Mouse (Mus musculus): ENCODE results near the gene Rp9. TPM values are rescaled to one million over a fixed set of nuclear protein-coding genes. Genes with fewer than 3 reads are reported as not detected.

The Rp9 gene
- total and polyA plus RNA-seq, 2 experiments from 2014 or later = 63.2 to 75.1 TPM

GRCm38 (mm10) chr9:22366221-22366620, 103.3 kb downstream of the Rp9 start:
- no peaks in the 10 kb centered on the region for H3K36me3 ChIP-seq (ENCODE audit: insufficient read depth, low read length)
- WGBS = 93% methylated on average over 2 of the region's 2 CpGs
- H3K27ac ChIP-seq = no peak overlapping the region
- no peak overlapping the region for H3K4me2 ChIP-seq (ENCODE audit: low read depth, low read length)
- H3K4me1 ChIP-seq (ENCODE audit: insufficient read depth, low read length) = no peaks in the 10 kb centered on the region
- no peaks in the 10 kb centered on the region for H3K27me3 ChIP-seq (ENCODE audit: insufficient read depth, low read length)
- no peak overlapping the region for H3K9ac ChIP-seq (replicated peaks; ENCODE audit: low read length)
- DNase-seq (ENCODE audit: low spot score) = no peak
- no peak for ATAC-seq
- H3K4me3 ChIP-seq (ENCODE audit: low read length) = no peak overlapping the region
- TF ChIP-seq CTCF (IDR thresholded peaks at IDR 0.05; ENCODE audit: low read depth) = no peak
- no peaks in the 10 kb centered on the region for H3K9me3 ChIP-seq (ENCODE audit: low read length)

Other genes with a start within 250 kb of the Rp9 start
- 5.3 and 6.4 TPM in 2 replicates for gene Zfp809, start 244.0 kb downstream of the Rp9 start, total RNA-seq (2014; rRNA removed)
- gene Zfp809, start 244.0 kb downstream of the Rp9 start, polyA plus RNA-seq (2015; fragmentation: Nextera tagmentation; extraction: Ambion mirVana) = 6.1 and 8.4 TPM in 2 replicates
- 3.0 and 5.5 TPM in 2 replicates for gene Zfp599, start 209.8 kb downstream of the Rp9 start, total RNA-seq (2014; rRNA removed)
- gene Zfp599, start 209.8 kb downstream of the Rp9 start, polyA plus RNA-seq (2015; fragmentation: Nextera tagmentation; extraction: Ambion mirVana) = 4.8 and 5.2 TPM in 2 replicates
- gene Zfp810, start 162.1 kb downstream of the Rp9 start, total RNA-seq (2014; rRNA removed) = 25.4 and 41.4 TPM in 2 replicates
- gene Zfp810, start 162.1 kb downstream of the Rp9 start, polyA plus RNA-seq (2015; fragmentation: Nextera tagmentation; extraction: Ambion mirVana) = 24.2 and 25.1 TPM in 2 replicates
- 6.3 and 6.8 TPM in 2 replicates for gene Anln, start 80.6 kb downstream of the Rp9 start, total RNA-seq (2014; rRNA removed)
- 2.7 and 3.3 TPM in 2 replicates for gene Anln, start 80.6 kb downstream of the Rp9 start, polyA plus RNA-seq (2015; fragmentation: Nextera tagmentation; extraction: Ambion mirVana)
- gene 9530077C05Rik, start 58.2 kb downstream of the Rp9 start, total RNA-seq (2014; rRNA removed) = 13.8 and 15.5 TPM in 2 replicates
- gene 9530077C05Rik, start 58.2 kb downstream of the Rp9 start, polyA plus RNA-seq (2015; fragmentation: Nextera tagmentation; extraction: Ambion mirVana) = 15.0 and 16.8 TPM in 2 replicates
- gene Gm17545, start 15.5 kb downstream of the Rp9 start, total RNA-seq (2014; rRNA removed) = not detected in 2 replicates
- not detected in 2 replicates for gene Gm17545, start 15.5 kb downstream of the Rp9 start, polyA plus RNA-seq (2015; fragmentation: Nextera tagmentation; extraction: Ambion mirVana)
- 27.0 and 27.5 TPM in 2 replicates for gene Bbs9, start 6.0 kb upstream of the Rp9 start, total RNA-seq (2014; rRNA removed)
- gene Bbs9, start 6.0 kb upstream of the Rp9 start, polyA plus RNA-seq (2015; fragmentation: Nextera tagmentation; extraction: Ambion mirVana) = 14.0 and 15.2 TPM in 2 replicates

Measured in hindbrain, postnatal 0 days (tissue).